Mouse (Mus musculus) brain, adult 10 weeks (tissue): ENCODE measurements around the gene Gm10668. TPM values are rescaled to one million over a fixed set of nuclear protein-coding genes. Genes with fewer than 3 reads are reported as not detected.

Source experiments
- polyA plus RNA-seq: library from polyadenylated mRNA; stranded (reverse); fragments of 350-450 nt; fragmentation: Illumina TruSeq; extraction: RNeasy Lipid Tissue Mini Kit (QIAGEN cat#74804); gene quantifications from one replicate; pipeline ENCODE4 v1.2.3, GENCODE M21; 2015; ENCODE audit warnings: low read depth, low replicate concordance

Gene Gm10668
- polyA plus RNA-seq: not detected

GRCm38 (mm10) chr7:20730524-20730923, at the start of gene Gm10668:
Gm10668 (minus strand) TSS chr7:20730624.

GRCm38 (mm10) chr7:20770885-20771284, 40.5 kb upstream of the Gm10668 start, which contains the start of gene Vmn1r112:
Vmn1r112 (plus strand) TSS chr7:20771185.

DNA sequence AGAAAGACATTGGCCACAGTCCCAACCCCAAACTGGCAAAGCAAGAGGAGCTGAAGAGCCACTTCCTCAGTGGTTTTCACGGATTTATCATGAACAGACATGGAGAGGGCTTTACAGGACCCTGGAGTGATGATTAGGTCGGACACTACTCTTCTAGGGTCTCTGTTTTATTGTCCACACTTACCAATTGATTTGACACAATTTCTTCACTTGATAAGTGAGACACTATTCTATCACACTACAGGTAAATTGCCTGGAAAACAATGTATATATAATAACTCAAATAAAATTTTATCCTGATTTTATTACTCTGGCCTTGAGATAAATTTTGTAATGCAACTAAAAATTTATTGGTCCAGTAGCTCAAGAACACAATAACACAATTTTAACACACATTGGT, 27.3 kb downstream of the Gm10668 start, which contains the start of gene Vmn1r111:
Gene Vmn1r111, minus strand, starts transcription at position 101 of the 400 bp plus-strand sequence.

Other genes starting within 250 kb of the Gm10668 start
- gene Vmn1r103, start 220.1 kb downstream of the Gm10668 start, polyA plus RNA-seq: not detected
- gene Vmn1r104, start 196.8 kb downstream of the Gm10668 start, polyA plus RNA-seq: not detected
- gene Gm5726, start 184.9 kb downstream of the Gm10668 start, polyA plus RNA-seq: not detected
- not detected for gene Gm4141, start 154.4 kb downstream of the Gm10668 start, polyA plus RNA-seq
- gene Gm4513, start 131.6 kb downstream of the Gm10668 start, polyA plus RNA-seq: not detected
- gene Vmn1r107, start 61.7 kb downstream of the Gm10668 start, polyA plus RNA-seq: not detected
- not detected for gene Vmn1r111, start 27.4 kb downstream of the Gm10668 start, polyA plus RNA-seq
- gene Vmn1r112, start 40.6 kb upstream of the Gm10668 start, polyA plus RNA-seq: not detected
- gene Vmn1r113, start 56.7 kb upstream of the Gm10668 start, polyA plus RNA-seq: not detected
- not detected for gene Vmn1r114, start 81.6 kb upstream of the Gm10668 start, polyA plus RNA-seq
- not detected for gene Vmn1r115, start 114.4 kb upstream of the Gm10668 start, polyA plus RNA-seq
- gene Vmn1r116, start 141.6 kb upstream of the Gm10668 start, polyA plus RNA-seq: not detected
- gene Vmn1r117, start 153.5 kb upstream of the Gm10668 start, polyA plus RNA-seq: not detected
- not detected for gene Vmn1r118, start 181.7 kb upstream of the Gm10668 start, polyA plus RNA-seq